Mouse (Mus musculus) cerebellum, adult 18-20 months (tissue): Measurements from ENCODE around the gene Atp23.

Source experiments
- DNase-seq, 2 experiments: peaks; one replicate each; pipeline ENCODE4 v3.0.0; 2021

The Atp23 gene

GRCm38 (mm10) chr10:126900821-126901487 lies at the start of gene Atp23:
Atp23 (minus strand) TSS chr10:126901355.
- DNase-seq = peak; percentile 94 to 95

- no peak for DNase-seq
Observed at GRCm38 (mm10) chr10:126950572-126950971, 49.4 kb upstream of the Atp23 start.

GRCm38 (mm10) chr10:126949824-126950223 lies 48.7 kb upstream of the Atp23 start:
- no peak for DNase-seq

GRCm38 (mm10) chr10:126945531-126945930 lies 44.4 kb upstream of the Atp23 start:
- no peak for DNase-seq

- DNase-seq = no peak
Observed at GRCm38 (mm10) chr10:126940949-126941348, 39.8 kb upstream of the Atp23 start.

GRCm38 (mm10) chr10:126935556-126936381 lies 34.6 kb upstream of the Atp23 start:
- DNase-seq = peak in 1 of 2 experiments; percentile 18

- DNase-seq = no peak
Observed at GRCm38 (mm10) chr10:126935121-126935520, 34.0 kb upstream of the Atp23 start.

- no peak for DNase-seq
Observed at GRCm38 (mm10) chr10:126934561-126934960, 33.4 kb upstream of the Atp23 start.

- no peak for DNase-seq
Observed at GRCm38 (mm10) chr10:126931760-126932139, 30.6 kb upstream of the Atp23 start.

- no peak for DNase-seq
Observed at GRCm38 (mm10) chr10:126931123-126931759, 30.1 kb upstream of the Atp23 start.

GRCm38 (mm10) chr10:126930270-126931121 lies 29.3 kb upstream of the Atp23 start:
- DNase-seq = peak in 1 of 2 experiments; percentile 33

GRCm38 (mm10) chr10:126929543-126929942 lies 28.4 kb upstream of the Atp23 start:
- DNase-seq = peak in 1 of 2 experiments; percentile 29

- DNase-seq = no peak
Observed at GRCm38 (mm10) chr10:126928819-126929206, 27.7 kb upstream of the Atp23 start.

GRCm38 (mm10) chr10:126928011-126928818 lies 27.1 kb upstream of the Atp23 start:
- peak; percentile 89 to 90 for DNase-seq

GRCm38 (mm10) chr10:126927101-126927961 lies 26.2 kb upstream of the Atp23 start:
- DNase-seq = peak; percentile 58 to 66

GRCm38 (mm10) chr10:126925391-126925790 lies 24.2 kb upstream of the Atp23 start:
- DNase-seq = peak; percentile 32 to 37

GRCm38 (mm10) chr10:126924087-126924486 lies 22.9 kb upstream of the Atp23 start:
- DNase-seq = peak; percentile 66 to 71

GRCm38 (mm10) chr10:126920220-126920619 lies 19.1 kb upstream of the Atp23 start:
- no peak for DNase-seq

- DNase-seq = peak; percentile 83 to 97
Observed at GRCm38 (mm10) chr10:126919067-126919466, 17.9 kb upstream of the Atp23 start.

GRCm38 (mm10) chr10:126914288-126914687 lies 13.1 kb upstream of the Atp23 start:
- DNase-seq = no peak

GRCm38 (mm10) chr10:126911479-126911878 lies 10.3 kb upstream of the Atp23 start:
- DNase-seq = no peak
